Mouse (Mus musculus) neural tube, embryonic 11.5 days (tissue): ENCODE results near the gene Cc2d2b. TPM values are rescaled to one million over a fixed set of nuclear protein-coding genes. Genes with fewer than 3 reads are reported as not detected.

Experiments
- ATAC-seq: fragments of 200-750 bp; cut with Nextera tagmentation; 2 replicates; pipeline ENCODE4 v1.8.0; 2017; ENCODE audit warnings: moderate number of reproducible peaks, mild to moderate bottlenecking, moderate TSS enrichment, moderate library complexity; ENCODE audit not compliant: insufficient read depth, low FRiP score, low TSS enrichment
- DNase-seq: peaks from one replicate; pipeline ENCODE4 v3.0.0-alpha.2; 2015; ENCODE audit warnings: low spot score
- H3K27ac ChIP-seq: fragments of 300-500 bp; sonication (generic); 2 replicates; pipeline ENCODE4 v1.5.1; 2014; ENCODE audit warnings: low read depth, mild to moderate bottlenecking, low read length
- H3K27me3 ChIP-seq: fragments of 300-500 bp; sonication (generic); 2 replicates; pipeline ENCODE4 v1.6.1; 2014; ENCODE audit warnings: mild to moderate bottlenecking, low read length, mixed read lengths; ENCODE audit not compliant: control insufficient read depth, insufficient read depth
- H3K36me3 ChIP-seq: fragments of 300-500 bp; sonication (generic); 2 replicates; pipeline ENCODE4 v1.6.1; 2014; ENCODE audit warnings: mild to moderate bottlenecking, low read length, moderate library complexity, mixed read lengths; ENCODE audit not compliant: control insufficient read depth, insufficient read depth
- H3K4me1 ChIP-seq: fragments of 300-500 bp; sonication (generic); 2 replicates; pipeline ENCODE4 v1.6.1; 2014; ENCODE audit warnings: low read length, mixed read lengths; ENCODE audit not compliant: control insufficient read depth, insufficient read depth
- H3K4me2 ChIP-seq: fragments of 300-500 bp; sonication (generic); 2 replicates; pipeline ENCODE4 v1.6.1; 2014; ENCODE audit warnings: low read depth, mild to moderate bottlenecking, moderate library complexity
- H3K4me3 ChIP-seq: fragments of 300-500 bp; sonication (generic); 2 replicates; pipeline ENCODE4 v1.5.1; 2014; ENCODE audit warnings: low read depth, low read length
- H3K9ac ChIP-seq: fragments of 300-500 bp; sonication (generic); 2 replicates; pipeline ENCODE4 v1.6.1; 2014; ENCODE audit warnings: mild to moderate bottlenecking, low read length
- H3K9me3 ChIP-seq: fragments of 300-500 bp; sonication (generic); 2 replicates; pipeline ENCODE4 v1.6.1; 2016; ENCODE audit warnings: low read length; ENCODE audit not compliant: control insufficient read depth
- WGBS: fragments of 180-500 bp; shearing (Covaris S2); extraction: QIAGEN DNeasy Blood & Tissue Kit; methylation state at CpG from one replicate; pipeline ENCODE4 v1.1.7; 2014; 5-methylcytosine and 5-hydroxymethylcytosine counted together
- polyA plus RNA-seq: library from polyadenylated mRNA; unstranded; fragments of >200 nt; fragmentation: Nextera tagmentation; extraction: Ambion mirVana; gene quantifications from 2 replicates; pipeline ENCODE4 v1.2.1, GENCODE M21; 2014

Cc2d2b gene
- polyA plus RNA-seq, 1 experiment from 2014 or later: not detected

GRCm38 (mm10) chr19:40736680-40737512, 11.7 kb upstream of the Cc2d2b start:
- Histone ChIP-seq H3K4me2 (peak overlapping the region; percentile 24; the same call in 1 of the 2 replicates), H3K9me3 (no peaks in the 10 kb centered on the region), H3K36me3 (no peaks in the 10 kb centered on the region), H3K27me3 (no peaks in the 10 kb centered on the region), H3K4me1 (peaks cover 3% of the 10 kb centered on the region; the same call in 1 of the 2 replicates), H3K27ac (no peak overlapping the region), H3K9ac (peak overlapping the region; percentile 39), H3K4me3 (no peak overlapping the region)
- 23% methylated on average over 17 of the region's 17 CpGs for WGBS
- DNase-seq (peak; percentile 88), ATAC-seq (peak; percentile 92)

GRCm38 (mm10) chr19:40737613-40738012, 10.9 kb upstream of the Cc2d2b start:
- Histone ChIP-seq H3K27ac (no peak overlapping the region), H3K4me3 (no peak overlapping the region), H3K9ac (peak overlapping the region; percentile 39), H3K9me3 (no peaks in the 10 kb centered on the region), H3K36me3 (no peaks in the 10 kb centered on the region), H3K4me1 (peaks cover 3% of the 10 kb centered on the region; the same call in 1 of the 2 replicates), H3K4me2 (peak overlapping the region; percentile 6; the same call in 1 of the 2 replicates), H3K27me3 (no peaks in the 10 kb centered on the region)
- no peak for DNase-seq
- WGBS: 79% methylated on average over 5 of the region's 5 CpGs
- peak; percentile 48; the same call in 1 of the 2 replicates for ATAC-seq

GRCm38 (mm10) chr19:40738683-40739324, 9.7 kb upstream of the Cc2d2b start:
- ATAC-seq (no peak), DNase-seq (no peak)
- WGBS: 90% methylated on average over 13 of the region's 13 CpGs

GRCm38 (mm10) chr19:40746603-40747002, 1.9 kb upstream of the Cc2d2b start:
- Histone ChIP-seq H3K36me3 (no peaks in the 10 kb centered on the region), H3K27ac (no peak overlapping the region), H3K4me2 (no peak overlapping the region), H3K9ac (no peak overlapping the region), H3K27me3 (no peaks in the 10 kb centered on the region), H3K9me3 (no peaks in the 10 kb centered on the region), H3K4me1 (no peaks in the 10 kb centered on the region), H3K4me3 (no peak overlapping the region)
- ATAC-seq (no peak), DNase-seq (no peak)
- 68% methylated on average over 4 of the region's 4 CpGs for WGBS

More at GRCm38 (mm10) chr19:40738683-40739324, 9.7 kb upstream of the Cc2d2b start:
- H3K36me3 ChIP-seq: no peaks in the 10 kb centered on the region
- no peak overlapping the region for H3K9ac ChIP-seq
- no peak overlapping the region for H3K4me3 ChIP-seq
- H3K4me1 ChIP-seq: peaks cover 3% of the 10 kb centered on the region; the same call in 1 of the 2 replicates
- H3K9me3 ChIP-seq: no peaks in the 10 kb centered on the region
- H3K27me3 ChIP-seq: no peaks in the 10 kb centered on the region
- H3K27ac ChIP-seq: no peak overlapping the region
- no peak overlapping the region for H3K4me2 ChIP-seq

- Histone ChIP-seq H3K4me1 (no peaks in the 10 kb centered on the region), H3K36me3 (no peaks in the 10 kb centered on the region), H3K27me3 (no peaks in the 10 kb centered on the region), H3K9me3 (no peaks in the 10 kb centered on the region), H3K9ac (no peak overlapping the region), H3K27ac (no peak overlapping the region), H3K4me3 (no peak overlapping the region), H3K4me2 (no peak overlapping the region)
- peak; percentile 45 for DNase-seq
- no peak for ATAC-seq
- WGBS: 76% methylated on average over 2 of the region's 2 CpGs
These were observed 5.8 kb downstream of the Cc2d2b start for GRCm38 (mm10) chr19:40754311-40754710.

GRCm38 (mm10) chr19:40760071-40760470, 11.5 kb downstream of the Cc2d2b start:
- no peak overlapping the region for H3K27ac ChIP-seq
- H3K4me1 ChIP-seq: peaks cover 4% of the 10 kb centered on the region; the same call in 1 of the 2 replicates
- no peak overlapping the region for H3K4me3 ChIP-seq
- no peaks in the 10 kb centered on the region for H3K9me3 ChIP-seq
- no peak overlapping the region for H3K4me2 ChIP-seq
- WGBS: 75% methylated on average over 2 of the region's 2 CpGs
- H3K9ac ChIP-seq: no peak overlapping the region
- no peaks in the 10 kb centered on the region for H3K27me3 ChIP-seq
- DNase-seq: no peak
- H3K36me3 ChIP-seq: no peaks in the 10 kb centered on the region
- ATAC-seq: no peak

- no peak overlapping the region for H3K27ac ChIP-seq
- H3K36me3 ChIP-seq: no peaks in the 10 kb centered on the region
- no peak overlapping the region for H3K4me3 ChIP-seq
- H3K4me1 ChIP-seq: peaks cover 4% of the 10 kb centered on the region; the same call in 1 of the 2 replicates
- H3K4me2 ChIP-seq: peak overlapping the region; percentile 37
- WGBS: 41% methylated on average over 22 of the region's 22 CpGs
- H3K9me3 ChIP-seq: no peaks in the 10 kb centered on the region
- H3K9ac ChIP-seq: no peak overlapping the region
- ATAC-seq (no peak), DNase-seq (no peak)
- H3K27me3 ChIP-seq: no peaks in the 10 kb centered on the region
These were observed 13.6 kb downstream of the Cc2d2b start for GRCm38 (mm10) chr19:40762023-40762759.

- H3K9ac ChIP-seq: no peak overlapping the region
- H3K9me3 ChIP-seq: no peaks in the 10 kb centered on the region
- H3K4me3 ChIP-seq: no peak overlapping the region
- H3K4me2 ChIP-seq: no peak overlapping the region
- no peak overlapping the region for H3K27ac ChIP-seq
- no peaks in the 10 kb centered on the region for H3K4me1 ChIP-seq
- WGBS: 89% methylated on average over 2 of the region's 2 CpGs
- no peaks in the 10 kb centered on the region for H3K36me3 ChIP-seq
- ATAC-seq: no peak
- no peak for DNase-seq
- H3K27me3 ChIP-seq: no peaks in the 10 kb centered on the region
These were observed 18.6 kb downstream of the Cc2d2b start for GRCm38 (mm10) chr19:40767189-40767588.
